Mouse (Mus musculus): ENCODE data around the gene Zscan4b.
"Not testable (repeated sequence)": the region's sequence is repeated elsewhere in the genome, so short reads cannot be mapped to it uniquely, and the experiment has no call there.

- not testable (repeated sequence) for TF ChIP-seq CTCF (IDR thresholded peaks at IDR 0.05; ENCODE audit: low read depth, low read length); GATA1 (IDR thresholded peaks at IDR 0.05; ENCODE audit: borderline replicate concordance, low read length); POLR2AphosphoS5 (IDR thresholded peaks at IDR 0.05; ENCODE audit: insufficient replicate concordance, low read depth, low read length); TAL1 (conservative IDR thresholded peaks at IDR 0.05; ENCODE audit: low read depth, low read length); GATA2 (IDR thresholded peaks at IDR 0.05; ENCODE audit: borderline replicate concordance, low read depth, low read length)
Observed at GRCm38 (mm10) chr7:10904950-10905349, at the start of gene Zscan4b.
